Mouse (Mus musculus): ENCODE results near the gene Cryga.
"Not testable (repeated sequence)": the region's sequence is repeated elsewhere in the genome, so short reads cannot be mapped to it uniquely, and the experiment has no call there.

Cryga gene

GRCm38 (mm10) chr1:65090370-65090769 lies 12.8 kb downstream of the Cryga start:
- peak in 1 of 2 experiments; percentile 20 for DNase-seq

GRCm38 (mm10) chr1:65088567-65089356 lies 14.4 kb downstream of the Cryga start:
- DNase-seq, result no peak

- DNase-seq, result no peak
These were observed 21.0 kb downstream of the Cryga start, which contains the start of gene Crygb for GRCm38 (mm10) chr1:65082188-65082587. TSS of gene Crygb (minus strand) at chr1:65082288.

GRCm38 (mm10) chr1:65075607-65076006 lies 27.6 kb downstream of the Cryga start:
- DNase-seq, result peak in 1 of 2 experiments; percentile 0

GRCm38 (mm10) chr1:65073589-65073988 lies 29.6 kb downstream of the Cryga start, which contains the start of gene Crygc:
TSS of gene Crygc (minus strand) at chr1:65073689.
- no peak for DNase-seq

GRCm38 (mm10) chr1:65067842-65068241 lies 35.3 kb downstream of the Cryga start:
- DNase-seq, result no peak

- DNase-seq, result no peak
These were observed 39.0 kb downstream of the Cryga start for GRCm38 (mm10) chr1:65064201-65064600.

- no peak for DNase-seq
These were observed 39.8 kb downstream of the Cryga start, which contains the start of gene Crygd for GRCm38 (mm10) chr1:65063352-65063751. TSS of gene Crygd (minus strand) at chr1:65063452.

- no peak for DNase-seq
These were observed 51.0 kb downstream of the Cryga start for GRCm38 (mm10) chr1:65052140-65052539.

GRCm38 (mm10) chr1:65051696-65052095 lies 51.5 kb downstream of the Cryga start:
- no peak for DNase-seq

GRCm38 (mm10) chr1:65050952-65051351 lies 52.2 kb downstream of the Cryga start, which contains the start of gene Cryge:
TSS of gene Cryge (minus strand) at chr1:65051149.
- not testable (repeated sequence) for DNase-seq
